Mouse (Mus musculus) small intestine, adult 2 months (tissue): ENCODE data around the gene Fut11. TPM values are rescaled to one million over a fixed set of nuclear protein-coding genes. Genes with fewer than 3 reads are reported as not detected.

Source experiments
- H3K27ac ChIP-seq: fragments of 200-500 bp; 2 replicates; pipeline ENCODE4 v1.5.1; 2012; ENCODE audit warnings: low read depth, low read length, control low read depth, inconsistent platforms; ENCODE audit not compliant: insufficient read depth
- H3K27me3 ChIP-seq: fragments of 200-500 bp; 2 replicates; pipeline ENCODE4 v1.6.1; 2012; ENCODE audit warnings: mild to moderate bottlenecking, moderate library complexity, low read length, inconsistent platforms; ENCODE audit not compliant: control insufficient read depth, insufficient read depth
- H3K36me3 ChIP-seq: fragments of 200-500 bp; 2 replicates; pipeline ENCODE4 v1.6.1; 2012; ENCODE audit warnings: mild to moderate bottlenecking, low read length, control low read depth, inconsistent platforms; ENCODE audit not compliant: control insufficient read depth, insufficient read depth
- H3K4me1 ChIP-seq: fragments of 200-500 bp; 2 replicates; pipeline ENCODE4 v1.6.1; 2012; ENCODE audit warnings: low read length, inconsistent platforms, mixed read lengths; ENCODE audit not compliant: control insufficient read depth, insufficient read depth, insufficient read length
- H3K4me3 ChIP-seq: fragments of 200-500 bp; 2 replicates; pipeline ENCODE4 v1.5.1; 2012; ENCODE audit warnings: low read depth, mild to moderate bottlenecking, control low read depth, inconsistent platforms, low read length, moderate library complexity
- CTCF ChIP-seq: fragments of 200-500 bp; IDR thresholded peaks from 2 replicates; pipeline ENCODE4 v1.5.1; 2012; ENCODE audit warnings: low read depth, mild to moderate bottlenecking, control low read depth, inconsistent platforms, low read length, moderate library complexity, mixed read lengths; ENCODE audit not compliant: insufficient replicate concordance, insufficient read length; ENCODE audit errors: extremely low read depth
- POLR2A ChIP-seq: fragments of 200-500 bp; IDR thresholded peaks from 2 replicates; pipeline ENCODE4 v1.6.1; 2012; ENCODE audit warnings: low read depth, mild to moderate bottlenecking, control low read depth, inconsistent platforms, low read length, moderate library complexity
- WGBS: fragments of 180-500 bp; shearing (Covaris S2); methylation state at CpG from one replicate; pipeline ENCODE4 v1.1.7; 2018; 5-methylcytosine and 5-hydroxymethylcytosine counted together
- polyA plus RNA-seq: library from polyadenylated mRNA; depleted of rRNA; stranded (reverse); fragments of >200 nt; gene quantifications from 2 replicates; pipeline ENCODE4 v1.2.3, GENCODE M21; 2012

The Fut11 gene
- polyA plus RNA-seq, 1 experiment = 13.7 TPM

DNA sequence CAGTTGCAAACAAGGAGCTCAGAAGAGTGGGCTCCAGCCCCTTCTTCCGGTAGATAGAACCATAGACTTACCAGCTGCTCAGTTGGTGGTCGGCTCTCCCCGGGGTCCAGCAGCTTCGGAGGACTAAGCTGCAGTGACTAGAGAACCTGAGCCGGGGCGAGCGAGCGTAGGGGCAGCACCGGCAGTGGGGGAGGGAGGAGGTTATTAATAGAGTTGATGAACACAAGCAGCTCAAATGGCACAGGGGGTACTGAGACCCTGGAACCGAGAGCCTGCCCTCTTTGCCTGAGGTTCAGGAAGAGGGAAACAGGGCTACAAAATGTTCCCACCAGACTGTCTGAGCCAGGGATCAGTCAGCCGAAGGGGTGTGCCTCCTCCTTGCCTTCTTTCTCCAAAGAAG is 38.4 kb upstream of the Fut11 start, which contains the start of gene Myoz1:
TSS of gene Myoz1 (minus strand) at position 180 of the 400 bp plus-strand sequence.
- TF ChIP-seq CTCF (no peak), POLR2A (no peak)
- Histone ChIP-seq H3K27ac (no peak within 1 kb of the TSS), H3K36me3 (no peaks in the 10 kb centered on the region), H3K4me1 (no peaks in the 10 kb centered on the region), H3K4me3 (no peak within 1 kb of the TSS), H3K27me3 (no peaks in the 10 kb centered on the region)
- WGBS = 64% methylated on average over 11 of the region's 11 CpGs

DNA sequence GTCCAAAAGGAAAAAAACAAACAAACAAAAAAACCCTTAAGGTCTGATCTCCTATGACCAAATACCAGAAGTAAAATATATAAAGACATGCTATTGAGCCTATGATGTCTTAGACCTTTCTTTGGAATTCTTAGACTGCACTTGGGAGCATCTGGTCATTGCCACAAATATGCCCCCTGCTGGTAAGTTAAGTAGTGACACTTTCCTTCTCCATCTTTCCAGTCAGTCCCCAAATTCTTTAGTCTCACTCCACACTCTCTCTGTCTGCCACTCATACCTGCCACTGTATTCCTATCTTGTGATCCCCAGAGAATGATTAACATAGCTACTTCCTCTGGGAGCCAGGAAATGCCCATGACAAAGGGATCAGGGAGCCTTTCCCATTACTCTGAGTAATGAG is 36.4 kb upstream of the Fut11 start:
- H3K27me3 ChIP-seq = 0 out of 2 replicates have a peak, but pooled peaks cover 5% of the 10 kb centered on the region
- H3K36me3 ChIP-seq = no peaks in the 10 kb centered on the region
- no peak overlapping the region for H3K27ac ChIP-seq
- H3K4me3 ChIP-seq = no peak overlapping the region
- TF ChIP-seq CTCF (no peak), POLR2A (no peak)
- peaks cover 5% of the 10 kb centered on the region for H3K4me1 ChIP-seq

DNA sequence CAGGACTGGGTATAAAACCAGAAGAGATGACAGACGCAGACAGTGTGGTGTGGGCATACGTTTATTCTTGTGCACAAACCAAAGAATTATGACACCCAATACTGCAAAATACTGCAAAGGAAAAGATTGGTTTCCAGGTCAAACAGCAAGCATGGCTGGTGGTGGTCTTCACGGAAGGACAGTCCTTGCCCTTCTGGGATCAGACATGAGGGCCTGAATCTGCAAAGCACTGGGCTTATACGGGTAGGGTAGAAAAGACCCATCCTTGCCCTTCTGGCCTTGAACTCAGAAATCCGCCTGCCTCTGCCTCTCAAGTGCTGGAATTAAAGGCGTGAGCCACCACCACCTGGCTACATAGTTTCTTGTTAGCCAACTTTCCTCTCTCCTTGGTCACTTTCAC is 35.9 kb upstream of the Fut11 start:
- WGBS = 89% methylated on average over 6 of the region's 6 CpGs
- Histone ChIP-seq H3K4me1 (peaks cover 5% of the 10 kb centered on the region), H3K27me3 (0 out of 2 replicates have a peak, but pooled peaks cover 5% of the 10 kb centered on the region), H3K36me3 (no peaks in the 10 kb centered on the region), H3K27ac (no peak overlapping the region), H3K4me3 (no peak overlapping the region)
- no peak for TF ChIP-seq CTCF
- TF ChIP-seq POLR2A = no peak

DNA sequence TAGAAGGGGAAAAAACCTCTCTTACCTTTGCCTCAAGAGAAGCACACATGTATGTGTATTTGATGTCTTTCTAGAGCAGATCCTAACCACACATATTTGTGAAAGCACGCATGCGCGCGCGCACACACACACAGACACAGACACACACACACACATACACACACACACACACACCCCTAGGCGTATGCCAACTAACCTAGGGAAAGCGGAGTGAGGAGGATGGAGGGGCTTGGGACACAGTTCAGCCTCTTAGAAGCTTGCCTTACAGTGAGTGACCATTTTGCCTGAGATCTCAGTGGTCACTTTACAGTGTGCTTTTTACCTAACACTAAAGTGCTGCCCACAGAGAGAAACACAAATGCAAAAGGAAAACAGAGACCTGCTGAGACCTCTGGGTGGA is 35.1 kb upstream of the Fut11 start:
- 97% methylated on average over 7 of the region's 7 CpGs for WGBS
- H3K4me1 ChIP-seq = peaks cover 5% of the 10 kb centered on the region

DNA sequence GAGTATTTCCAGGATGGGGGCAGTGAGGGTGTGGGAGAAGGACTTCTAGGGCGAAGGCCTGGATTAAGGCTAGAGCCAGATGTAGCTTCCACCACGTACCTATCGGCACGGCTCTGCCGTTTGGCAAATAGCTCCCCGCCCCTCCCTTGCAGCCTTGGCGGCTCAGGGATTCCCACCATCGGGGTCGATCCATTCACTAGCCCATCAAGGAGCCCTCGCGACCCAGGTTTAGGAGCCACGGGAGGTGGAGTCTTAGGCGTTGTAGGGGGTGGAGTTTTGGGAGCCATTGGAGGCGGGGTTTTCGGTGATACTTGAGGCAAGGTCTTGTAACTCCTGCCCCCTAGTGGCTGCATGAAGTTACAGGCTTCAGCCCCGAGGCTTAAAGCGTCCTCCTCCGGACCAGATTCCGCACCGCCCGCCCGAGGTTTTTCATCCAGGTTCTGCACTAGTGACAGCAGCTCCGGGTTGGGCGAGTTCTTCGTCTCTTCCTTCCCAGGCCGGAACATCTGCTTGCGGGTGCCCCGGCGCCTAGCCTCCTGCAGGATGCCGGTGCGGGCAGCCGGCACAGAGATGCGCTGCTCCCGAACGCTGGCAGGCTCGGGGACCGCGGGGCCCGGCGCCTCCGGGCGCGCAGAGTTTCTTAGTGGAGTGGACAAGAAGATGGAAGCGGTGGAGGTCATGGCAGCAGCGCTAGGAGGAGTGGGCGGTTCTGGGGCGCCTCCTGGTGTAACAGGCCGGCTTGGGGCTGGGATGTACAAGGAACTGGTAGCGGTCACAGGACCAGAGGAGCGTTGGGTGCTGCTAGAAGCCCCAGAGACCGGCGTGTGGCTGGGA is 33.7 kb upstream of the Fut11 start:
- Histone ChIP-seq H3K36me3 (no peaks in the 10 kb centered on the region), H3K27ac (0 out of 2 replicates have a peak overlapping the region, but pooled peaks have one; percentile 44), H3K4me1 (peaks cover 5% of the 10 kb centered on the region), H3K27me3 (0 out of 2 replicates have a peak, but pooled peaks cover 5% of the 10 kb centered on the region), H3K4me3 (peak overlapping the region; percentile 77)
- 2% methylated on average over 52 of the region's 52 CpGs for WGBS
- peak; percentile 90 for TF ChIP-seq CTCF
- no peak; the same call in none of the 2 replicates for TF ChIP-seq POLR2A

More for the DNA sequence above, 35.1 kb upstream of the Fut11 start:
- Histone ChIP-seq H3K27ac (no peak overlapping the region), H3K36me3 (no peaks in the 10 kb centered on the region), H3K27me3 (0 out of 2 replicates have a peak, but pooled peaks cover 5% of the 10 kb centered on the region), H3K4me3 (no peak overlapping the region)
- no peak for TF ChIP-seq POLR2A
- no peak for TF ChIP-seq CTCF

DNA sequence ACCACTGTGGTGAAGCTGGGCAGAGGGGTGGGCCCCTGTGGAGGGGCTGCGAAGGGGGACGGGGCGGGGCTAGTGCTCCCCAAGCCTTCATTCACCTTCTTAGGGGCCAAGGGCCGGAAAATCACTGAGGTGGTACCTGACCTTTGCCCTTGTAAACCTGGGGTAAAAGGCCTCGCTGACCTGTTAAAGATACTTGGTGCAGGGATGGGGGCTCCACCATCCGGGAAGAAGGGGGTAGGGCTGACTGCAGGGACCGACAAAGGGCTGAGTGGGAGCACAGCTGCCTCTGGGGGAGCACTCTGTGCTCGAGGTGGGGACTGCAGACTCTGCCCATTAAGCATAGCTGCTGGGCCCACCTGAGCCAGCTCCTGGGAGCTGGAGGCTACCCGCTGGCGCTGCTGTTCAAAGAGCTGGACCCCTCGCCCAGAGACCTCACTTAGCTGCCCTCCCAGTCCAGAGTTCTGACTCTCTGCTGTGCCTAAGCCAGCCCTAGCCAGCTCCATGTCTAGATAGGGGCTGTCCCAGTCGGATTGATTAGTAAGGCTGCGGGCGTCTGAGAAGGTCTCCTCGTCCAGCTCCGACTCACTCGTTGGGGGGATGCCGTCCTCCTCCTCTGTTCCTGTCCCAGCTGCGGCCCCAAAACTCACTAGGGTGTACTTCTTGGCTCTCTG is 33.0 kb upstream of the Fut11 start:
- H3K4me3 ChIP-seq = peak overlapping the region; percentile 77
- TF ChIP-seq POLR2A = no peak
- no peak for TF ChIP-seq CTCF
- WGBS = 36% methylated on average over 19 of the region's 19 CpGs
- no peaks in the 10 kb centered on the region for H3K36me3 ChIP-seq
- no peak overlapping the region for H3K27ac ChIP-seq
- H3K27me3 ChIP-seq = 0 out of 2 replicates have a peak, but pooled peaks cover 5% of the 10 kb centered on the region
- H3K4me1 ChIP-seq = peaks cover 5% of the 10 kb centered on the region

DNA sequence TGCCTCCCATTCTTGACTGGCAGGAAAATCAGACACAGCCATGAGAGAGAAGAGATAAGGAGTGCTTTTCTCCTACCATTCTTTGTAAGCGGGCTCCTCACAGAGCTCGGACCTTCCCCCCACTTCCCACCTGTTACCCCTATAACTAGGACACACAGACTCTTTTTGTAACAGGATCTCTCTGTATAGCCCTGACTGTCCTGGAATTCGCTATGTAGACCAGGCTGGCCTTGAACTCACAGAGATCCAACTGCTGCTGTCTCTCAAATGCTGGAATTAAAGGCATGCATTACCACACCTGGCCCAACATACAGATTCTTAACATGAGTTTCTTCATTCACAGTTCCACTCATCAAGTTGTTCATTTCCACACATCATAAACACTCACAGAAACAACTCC is 32.0 kb upstream of the Fut11 start:
- H3K4me1 ChIP-seq = peaks cover 7% of the 10 kb centered on the region
- no peak for TF ChIP-seq POLR2A
- no peak for TF ChIP-seq CTCF

More for the DNA sequence above, 32.0 kb upstream of the Fut11 start:
- Histone ChIP-seq H3K4me3 (no peak overlapping the region), H3K27me3 (0 out of 2 replicates have a peak, but pooled peaks cover 5% of the 10 kb centered on the region), H3K27ac (no peak overlapping the region), H3K36me3 (no peaks in the 10 kb centered on the region)
- WGBS = 93% methylated on average over 3 of the region's 3 CpGs
